Mouse (Mus musculus) kidney, postnatal 0 days (tissue): ENCODE measurements around the gene Man1a2. TPM values are rescaled to one million over a fixed set of nuclear protein-coding genes. Genes with fewer than 3 reads are reported as not detected.

Experiments
- ATAC-seq: fragments of 200-750 bp; cut with Nextera tagmentation; replicated peaks from 2 replicates; pipeline ENCODE4 v1.8.0; 2017; ENCODE audit warnings: low read depth, moderate number of reproducible peaks, moderate TSS enrichment, moderate library complexity; ENCODE audit not compliant: low FRiP score
- DNase-seq: peaks from one replicate; pipeline ENCODE4 v3.0.0-alpha.2; 2016; ENCODE audit warnings: low spot score
- H3K27ac ChIP-seq: fragments of 300-500 bp; sonication (generic); 2 replicates; pipeline ENCODE4 v1.5.1; 2014; ENCODE audit warnings: mild to moderate bottlenecking
- H3K27me3 ChIP-seq: fragments of 300-500 bp; sonication (generic); 2 replicates; pipeline ENCODE4 v1.6.1; 2014; ENCODE audit warnings: low read length, mixed read lengths; ENCODE audit not compliant: insufficient read depth
- H3K36me3 ChIP-seq: fragments of 300-500 bp; sonication (generic); 2 replicates; pipeline ENCODE4 v1.6.1; 2014; ENCODE audit warnings: low read length, mixed read lengths; ENCODE audit not compliant: insufficient read depth
- H3K4me1 ChIP-seq: fragments of 300-500 bp; sonication (generic); replicated peaks from 2 replicates; pipeline ENCODE4 v1.6.1; 2014; ENCODE audit warnings: antibody characterized with exemption, low read length, mixed read lengths; ENCODE audit not compliant: insufficient read depth
- H3K4me2 ChIP-seq: fragments of 300-500 bp; sonication (generic); 2 replicates; pipeline ENCODE4 v1.6.1; 2014; ENCODE audit warnings: mild to moderate bottlenecking, low read length, moderate library complexity, mixed read lengths
- H3K4me3 ChIP-seq: fragments of 300-500 bp; sonication (generic); replicated peaks from 2 replicates; pipeline ENCODE4 v1.5.1; 2014; ENCODE audit warnings: low read depth, low read length
- H3K9ac ChIP-seq: fragments of 300-500 bp; sonication (generic); 2 replicates; pipeline ENCODE4 v1.6.1; 2014; ENCODE audit warnings: low read depth, low read length
- H3K9me3 ChIP-seq: fragments of 300-500 bp; sonication (generic); replicated peaks from 2 replicates; pipeline ENCODE4 v1.6.1; 2016; ENCODE audit warnings: low read length, inconsistent platforms, mixed read lengths
- CTCF ChIP-seq: IDR thresholded peaks from 2 replicates; pipeline ENCODE4 v1.5.1; 2016; ENCODE audit warnings: antibody characterized with exemption, low read depth, mild to moderate bottlenecking, moderate library complexity
- WGBS: fragments of 180-500 bp; shearing (Covaris S2); extraction: QIAGEN DNeasy Blood & Tissue Kit; methylation state at CpG from one replicate; pipeline ENCODE4 v1.1.7; 2014; 5-methylcytosine and 5-hydroxymethylcytosine counted together
- polyA plus RNA-seq: library from polyadenylated mRNA; unstranded; fragments of >200 nt; fragmentation: Nextera tagmentation; extraction: Ambion mirVana; gene quantifications from 2 replicates; pipeline ENCODE4 v1.2.1, GENCODE M21; 2015

The Man1a2 gene
- polyA plus RNA-seq, 1 experiment from 2014 or later = 93.2 TPM

- no peaks in the 10 kb centered on the region for H3K36me3 ChIP-seq
- H3K9me3 ChIP-seq = no peaks in the 10 kb centered on the region
- peak overlapping the region; percentile 88; the same call in 1 of the 2 replicates for H3K4me2 ChIP-seq
- no peak for ATAC-seq
- H3K4me1 ChIP-seq = peaks cover 14% of the 10 kb centered on the region
- 87% methylated on average over 8 of the region's 8 CpGs for WGBS
- no peaks in the 10 kb centered on the region for H3K27me3 ChIP-seq
- 0 out of 2 replicates have a peak overlapping the region, but pooled peaks have one; percentile 96 for H3K27ac ChIP-seq
- DNase-seq = no peak
- TF ChIP-seq CTCF = no peak
- H3K9ac ChIP-seq = no peak overlapping the region
- H3K4me3 ChIP-seq = no peak overlapping the region
Measured at GRCm38 (mm10) chr3:100686756-100687155, 1.5 kb upstream of the Man1a2 start.

- DNase-seq (peak; percentile 69), ATAC-seq (peak; percentile 94)
- peak overlapping the region; percentile 95 for H3K9ac ChIP-seq
- H3K4me2 ChIP-seq = peak overlapping the region; percentile 88
- H3K4me3 ChIP-seq = peak overlapping the region; percentile 89
- H3K9me3 ChIP-seq = no peaks in the 10 kb centered on the region
- no peak for TF ChIP-seq CTCF
- peaks cover 18% of the 10 kb centered on the region for H3K4me1 ChIP-seq
- no peaks in the 10 kb centered on the region for H3K36me3 ChIP-seq
- H3K27ac ChIP-seq = peak overlapping the region; percentile 96
- H3K27me3 ChIP-seq = no peaks in the 10 kb centered on the region
- under 1% methylated on average over 44 of the region's 77 CpGs for WGBS
Measured at GRCm38 (mm10) chr3:100685763-100686370, 564 bp upstream of the Man1a2 start.

- WGBS = under 1% methylated on average over 25 of the region's 25 CpGs
- H3K9me3 ChIP-seq = no peaks in the 10 kb centered on the region
- peak overlapping the region; percentile 96 for H3K27ac ChIP-seq
- H3K4me3 ChIP-seq = peak overlapping the region; percentile 89
- peak overlapping the region; percentile 95 for H3K9ac ChIP-seq
- ATAC-seq (no peak), DNase-seq (peak; percentile 60)
- peak overlapping the region; percentile 88 for H3K4me2 ChIP-seq
- H3K27me3 ChIP-seq = no peaks in the 10 kb centered on the region
- H3K4me1 ChIP-seq = peaks cover 18% of the 10 kb centered on the region
- TF ChIP-seq CTCF = no peak
- H3K36me3 ChIP-seq = no peaks in the 10 kb centered on the region
Measured at GRCm38 (mm10) chr3:100684234-100684975, 898 bp downstream of the Man1a2 start.

- peak overlapping the region; percentile 39; the same call in 1 of the 2 replicates for H3K9ac ChIP-seq
- no peak overlapping the region for H3K27ac ChIP-seq
- peak overlapping the region; percentile 59 for H3K4me2 ChIP-seq
- DNase-seq = peak; percentile 33
- peak overlapping the region; percentile 89 for H3K4me3 ChIP-seq
- H3K36me3 ChIP-seq = no peaks in the 10 kb centered on the region
- no peaks in the 10 kb centered on the region for H3K27me3 ChIP-seq
- no peaks in the 10 kb centered on the region for H3K9me3 ChIP-seq
- 16% methylated on average over 3 of the region's 3 CpGs for WGBS
- ATAC-seq = no peak
- H3K4me1 ChIP-seq = peaks cover 18% of the 10 kb centered on the region
- TF ChIP-seq CTCF = no peak
Measured at GRCm38 (mm10) chr3:100682841-100683240, 2.5 kb downstream of the Man1a2 start.

- TF ChIP-seq CTCF = no peak
- H3K36me3 ChIP-seq = no peaks in the 10 kb centered on the region
- no peaks in the 10 kb centered on the region for H3K27me3 ChIP-seq
- H3K27ac ChIP-seq = no peak overlapping the region
- no peak for ATAC-seq
- H3K9ac ChIP-seq = no peak overlapping the region
- peak overlapping the region; percentile 89; the same call in 1 of the 2 replicates for H3K4me3 ChIP-seq
- H3K4me1 ChIP-seq = peaks cover 18% of the 10 kb centered on the region
- WGBS = 26% methylated on average over 4 of the region's 4 CpGs
- DNase-seq = no peak
- peak overlapping the region; percentile 59 for H3K4me2 ChIP-seq
- H3K9me3 ChIP-seq = no peaks in the 10 kb centered on the region
Measured at GRCm38 (mm10) chr3:100682281-100682680, 3.0 kb downstream of the Man1a2 start.

GRCm38 (mm10) chr3:100681448-100682092 lies 3.7 kb downstream of the Man1a2 start:
- WGBS = 6% methylated on average over 11 of the region's 11 CpGs
- Histone ChIP-seq H3K36me3 (no peaks in the 10 kb centered on the region), H3K4me3 (peak overlapping the region; percentile 13), H3K4me1 (peaks cover 17% of the 10 kb centered on the region), H3K9ac (no peak overlapping the region), H3K27ac (no peak overlapping the region), H3K27me3 (no peaks in the 10 kb centered on the region), H3K9me3 (no peaks in the 10 kb centered on the region), H3K4me2 (peak overlapping the region; percentile 59)
- ATAC-seq (no peak), DNase-seq (peak; percentile 59)
- TF ChIP-seq CTCF = no peak
